Mouse (Mus musculus): Measurements from ENCODE around the gene Espn.

Gene Espn

DNA sequence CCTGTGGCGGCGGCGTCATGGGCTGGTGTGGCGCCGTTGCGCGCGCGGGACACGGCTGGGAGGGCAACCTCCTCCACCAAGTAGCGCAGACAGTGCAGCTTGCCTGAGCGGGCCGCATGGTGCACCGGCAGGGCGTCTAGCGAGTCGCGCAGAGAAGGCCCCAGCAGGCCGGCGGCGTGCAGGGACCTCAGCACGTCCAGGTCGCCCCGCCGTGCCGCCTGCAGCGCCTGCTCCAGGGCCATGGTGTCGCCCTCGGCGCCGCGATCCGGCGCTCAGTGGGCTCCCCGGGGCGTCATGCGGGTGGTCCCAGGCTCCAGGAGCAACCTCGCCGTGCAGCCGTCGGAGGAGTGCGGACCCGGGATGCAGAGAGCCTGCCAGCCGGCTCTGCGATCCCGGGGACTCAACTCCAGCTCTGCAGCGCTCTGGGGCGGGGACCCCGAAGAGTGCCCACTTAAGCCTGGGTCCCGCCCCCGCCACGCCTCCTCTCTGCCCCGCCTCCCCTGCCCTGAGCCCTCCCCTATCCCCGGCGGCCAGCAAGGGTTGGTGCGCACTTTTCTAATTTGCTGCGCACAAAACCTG is at the start of gene Espn:
Espn (minus strand) TSS at position 406 of the 579 bp plus-strand sequence.
- peak; percentile 57 to 77 for DNase-seq (ENCODE audit: low spot score in 2 of 2)

DNA sequence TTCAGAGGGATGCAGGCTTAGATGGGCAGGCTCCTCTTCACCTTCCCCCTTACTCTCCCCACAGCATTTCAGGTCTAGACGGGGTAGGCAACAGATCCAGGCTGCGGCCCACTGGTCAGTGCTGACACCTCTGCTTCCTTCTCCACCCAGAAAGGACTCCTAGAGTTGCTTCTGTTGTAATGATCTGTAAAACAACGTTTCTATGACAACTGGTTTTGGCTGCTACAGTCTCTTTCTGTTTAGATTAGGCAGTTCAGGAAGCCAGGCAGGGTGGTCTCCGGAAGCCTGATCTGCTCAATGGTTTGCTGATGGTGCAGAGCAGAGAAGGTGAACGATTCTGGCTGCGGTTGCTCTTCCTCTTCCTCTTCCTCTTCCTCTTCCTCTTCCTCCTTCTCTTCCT is 49.3 kb upstream of the Espn start:
- no peak for DNase-seq (ENCODE audit: low spot score in 2 of 2)

DNA sequence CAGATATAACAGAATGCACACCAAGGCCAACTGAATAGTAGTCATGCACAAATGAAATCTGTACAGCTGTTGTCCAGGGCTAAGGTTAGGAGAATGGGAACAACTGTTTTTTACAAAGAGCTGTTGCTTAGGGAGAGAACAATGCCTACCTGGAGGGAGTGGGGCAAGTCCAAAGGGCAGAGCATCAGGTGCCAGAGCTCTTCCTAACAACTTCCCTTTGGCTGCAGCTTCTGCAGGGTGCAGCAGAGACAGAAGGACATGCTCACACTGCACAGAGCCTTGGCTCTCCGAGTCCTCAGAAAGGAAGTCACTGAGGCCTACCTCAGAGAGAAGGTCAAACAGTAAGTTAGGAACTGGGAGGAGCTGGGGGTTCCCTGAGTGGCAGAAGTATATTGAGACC is 47.4 kb upstream of the Espn start:
- DNase-seq (ENCODE audit: low spot score in 2 of 2), result no peak

DNA sequence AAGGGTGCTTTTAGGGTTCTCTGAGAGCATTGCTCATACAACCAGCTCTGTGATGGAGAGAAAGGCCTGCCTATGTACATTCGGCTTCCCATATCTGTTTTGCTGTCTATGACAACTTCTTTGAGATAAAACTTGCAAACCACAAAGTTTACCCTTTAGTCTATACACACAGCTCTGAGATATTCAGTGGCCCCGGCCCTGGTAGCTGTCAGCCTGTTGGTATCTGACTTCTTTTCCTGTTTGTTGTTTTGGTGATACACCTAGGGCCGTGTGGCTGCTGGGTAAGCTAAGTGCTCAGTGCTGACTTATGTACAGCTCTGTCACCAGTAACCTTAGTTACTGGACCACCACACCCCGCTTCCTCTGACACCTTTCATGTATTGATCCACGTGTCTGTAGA is 45.4 kb upstream of the Espn start:
- DNase-seq (ENCODE audit: low spot score in 2 of 2), result no peak

DNA sequence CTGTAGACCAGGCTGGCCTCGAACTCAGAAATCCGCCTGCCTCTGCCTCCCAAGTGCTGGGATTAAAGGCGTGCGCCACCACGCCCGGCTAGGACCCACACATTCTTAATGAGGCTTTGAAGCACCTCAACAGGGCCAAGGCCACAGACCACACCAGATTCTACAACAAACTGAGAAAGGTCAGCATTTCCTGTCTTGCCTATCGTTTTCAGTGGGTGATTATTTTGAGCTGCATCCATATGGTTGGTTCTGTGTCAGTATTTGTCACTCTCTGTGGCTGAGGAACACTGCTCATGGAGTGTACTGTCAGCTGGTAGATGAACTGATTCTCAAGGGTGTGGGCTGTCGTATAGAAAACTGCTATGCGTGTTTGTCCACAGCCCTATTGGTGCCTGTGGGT is 44.1 kb upstream of the Espn start:
- DNase-seq (ENCODE audit: low spot score in 2 of 2), result no peak

DNA sequence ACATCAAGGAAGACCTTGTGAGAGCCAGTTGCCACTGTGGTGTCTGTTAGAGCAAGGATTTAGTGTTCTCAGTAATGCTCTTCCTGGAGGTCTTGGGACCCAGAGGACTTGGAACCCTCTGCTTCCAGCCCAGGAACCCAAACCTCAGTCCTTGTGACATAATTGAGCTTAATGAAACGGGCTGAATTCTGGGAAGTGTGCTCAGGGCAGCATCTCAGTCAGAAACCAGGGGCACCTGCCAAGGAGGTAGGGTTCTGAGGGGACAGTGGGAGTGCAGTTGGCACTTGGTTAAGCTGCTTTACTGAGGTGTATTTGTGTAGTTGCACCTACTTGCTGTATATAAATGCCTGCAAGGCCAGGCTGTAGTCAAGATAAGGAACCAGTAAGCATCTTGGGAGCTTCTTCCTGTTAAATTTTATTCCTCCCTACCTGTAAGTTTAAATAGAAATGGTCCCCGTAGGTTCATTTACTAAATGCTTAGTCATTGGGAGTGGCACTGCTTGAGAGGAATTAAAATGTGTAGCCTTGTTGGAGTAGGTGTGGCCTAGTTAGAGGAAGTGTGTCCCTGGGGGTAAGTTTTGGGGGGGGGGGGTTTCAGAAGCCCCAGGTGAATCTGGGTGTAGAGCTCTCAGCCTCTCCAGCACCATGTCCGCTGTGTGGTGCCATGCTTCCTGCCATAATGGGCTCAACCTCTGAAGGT is 42.5 kb upstream of the Espn start:
- no peak for DNase-seq (ENCODE audit: low spot score in 2 of 2)

DNA sequence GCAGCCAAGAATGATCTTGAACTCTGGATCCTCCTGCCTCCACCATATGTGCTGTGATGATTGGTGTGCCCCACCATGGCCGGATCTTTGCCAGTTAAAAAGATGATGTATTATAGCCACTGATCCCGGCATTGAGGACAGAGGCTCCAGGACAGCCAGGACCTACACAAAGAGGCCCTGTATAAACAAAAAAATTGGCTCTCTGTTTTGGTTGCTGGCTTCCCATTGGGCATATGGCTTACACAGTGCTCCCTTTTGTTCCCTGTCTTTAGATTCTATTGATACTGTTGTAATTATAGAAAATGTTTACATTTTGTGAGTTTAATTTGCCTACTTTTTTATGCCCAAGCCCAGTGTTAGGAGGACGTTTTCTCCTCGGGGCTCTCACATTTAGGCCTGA is 40.4 kb upstream of the Espn start:
- no peak for DNase-seq (ENCODE audit: low spot score in 2 of 2)

DNA sequence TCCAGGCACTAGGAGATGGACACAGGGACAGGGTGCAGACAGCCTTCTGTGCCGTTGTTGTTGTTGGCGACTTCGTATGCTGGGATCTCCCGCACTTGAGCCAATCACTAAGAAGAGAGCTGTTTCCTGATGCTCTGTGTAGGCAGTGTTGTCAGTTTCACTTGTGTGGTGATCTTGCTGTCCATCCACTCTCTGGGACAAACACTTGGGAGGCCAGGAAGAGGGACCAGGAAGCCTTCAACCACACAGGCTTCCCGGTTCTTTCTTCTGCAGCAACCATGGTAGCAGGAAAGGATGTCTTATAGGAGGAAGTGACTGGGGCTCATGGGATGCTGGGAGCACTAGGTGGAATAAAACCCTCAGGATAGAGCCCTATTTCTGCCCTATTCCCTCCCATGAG is 38.5 kb upstream of the Espn start:
- DNase-seq (ENCODE audit: low spot score in 2 of 2), result no peak

DNA sequence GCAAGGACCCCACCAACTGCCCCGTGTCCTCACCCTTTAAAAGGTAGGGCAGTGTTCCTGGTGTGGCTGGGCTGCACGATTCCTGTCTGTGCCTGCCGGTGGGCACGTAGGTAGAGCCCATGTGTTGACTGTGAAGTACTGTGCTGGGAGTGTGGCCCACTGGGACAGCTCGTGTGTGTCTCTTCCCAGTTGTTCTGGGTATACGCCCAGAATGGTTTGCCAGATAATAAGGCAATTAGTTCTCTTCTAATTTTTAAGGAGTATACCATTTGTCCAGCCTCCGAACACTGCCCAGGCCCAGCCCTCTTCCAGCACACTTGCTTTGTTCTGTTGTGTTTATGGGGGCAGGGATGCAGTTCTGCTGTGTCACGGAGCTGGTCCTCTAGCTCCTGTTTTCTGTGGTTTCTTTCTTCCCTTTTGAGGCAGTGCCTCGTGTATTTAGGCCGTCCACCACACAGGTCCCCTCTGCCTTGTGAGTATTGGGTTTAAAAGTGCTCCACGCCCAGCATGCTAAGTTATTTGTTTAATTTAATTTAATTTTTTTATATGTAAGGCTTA is 38.0 kb upstream of the Espn start:
- DNase-seq (ENCODE audit: low spot score in 2 of 2), result no peak

DNA sequence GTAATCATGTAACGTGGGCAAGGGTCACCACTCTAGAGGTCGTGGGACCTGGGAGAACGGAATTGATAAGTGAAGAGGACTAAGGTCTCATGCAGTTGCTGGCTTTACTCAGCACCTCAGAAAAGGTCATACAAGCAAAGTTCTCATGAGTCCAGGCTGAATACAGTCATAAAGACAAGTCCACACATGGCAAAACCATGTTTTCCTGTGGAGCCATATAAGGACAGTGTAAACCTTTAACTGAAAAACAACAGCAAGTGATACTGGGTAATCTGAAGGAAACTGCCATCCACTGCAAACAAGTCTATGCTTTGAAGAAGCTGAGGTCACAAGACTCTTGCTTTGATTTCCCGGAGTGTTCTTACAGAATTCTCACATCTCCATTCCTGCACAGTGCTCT is 37.5 kb upstream of the Espn start:
- DNase-seq (ENCODE audit: low spot score in 2 of 2), result no peak

DNA sequence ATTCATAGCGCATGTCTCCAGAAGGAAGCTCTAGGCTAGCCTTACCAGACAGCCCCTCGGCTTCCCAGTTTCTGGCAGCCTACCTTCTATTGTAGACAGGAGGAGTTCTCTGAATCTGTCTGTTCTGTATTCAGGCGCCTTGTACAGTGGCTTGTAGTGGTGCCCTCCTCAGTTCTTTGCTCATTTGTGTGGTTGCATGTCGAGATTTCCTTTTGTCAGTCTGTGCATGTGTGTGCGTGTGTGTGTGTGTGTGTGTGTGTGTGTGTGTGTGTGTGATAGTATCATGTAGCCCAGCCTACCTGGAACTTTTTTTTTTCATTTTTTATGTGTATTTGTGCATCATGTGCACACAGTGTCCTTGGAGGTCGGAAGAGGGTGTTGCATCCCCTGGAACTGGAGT is 36.9 kb upstream of the Espn start:
- no peak for DNase-seq (ENCODE audit: low spot score in 2 of 2)

DNA sequence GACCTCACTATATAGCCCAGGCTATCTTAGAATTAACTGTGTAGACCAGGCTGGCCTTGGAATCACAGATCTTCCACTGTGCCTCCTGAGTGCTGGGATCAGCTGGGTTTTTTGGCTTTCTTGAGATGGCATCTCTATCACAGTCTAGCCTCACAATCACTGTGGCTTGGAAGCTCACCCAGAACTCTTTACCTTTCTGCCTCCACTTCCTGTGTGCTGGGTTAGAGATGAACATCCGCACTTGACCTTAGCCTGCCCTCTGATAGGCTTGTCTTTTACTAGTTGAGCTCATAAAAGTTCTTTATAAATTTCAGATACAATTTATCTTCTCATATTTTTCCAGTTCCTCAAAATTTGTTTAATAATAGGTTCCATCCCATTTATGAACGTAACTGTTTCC is 36.5 kb upstream of the Espn start:
- DNase-seq (ENCODE audit: low spot score in 2 of 2), result no peak

DNA sequence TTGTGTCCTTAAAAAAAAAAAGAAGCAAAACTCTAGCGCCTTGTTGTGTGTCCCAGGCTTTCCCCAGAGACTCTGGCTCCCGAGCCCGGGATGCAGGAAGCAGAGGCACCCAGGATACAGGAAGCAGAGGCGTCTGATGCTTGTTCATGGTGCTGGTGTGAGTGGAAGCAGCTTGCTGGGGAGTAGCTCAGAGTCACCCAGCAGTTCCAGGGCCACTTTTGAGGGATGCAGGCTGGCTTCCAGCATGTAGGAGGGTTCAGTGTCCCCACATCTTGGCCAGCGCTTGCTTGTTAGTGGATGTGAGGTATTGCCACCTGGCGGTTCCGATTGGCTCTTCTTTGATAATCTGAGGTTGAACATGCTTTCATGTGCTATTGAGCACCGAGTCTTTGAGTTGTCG is 35.0 kb upstream of the Espn start:
- no peak for DNase-seq (ENCODE audit: low spot score in 2 of 2)

DNA sequence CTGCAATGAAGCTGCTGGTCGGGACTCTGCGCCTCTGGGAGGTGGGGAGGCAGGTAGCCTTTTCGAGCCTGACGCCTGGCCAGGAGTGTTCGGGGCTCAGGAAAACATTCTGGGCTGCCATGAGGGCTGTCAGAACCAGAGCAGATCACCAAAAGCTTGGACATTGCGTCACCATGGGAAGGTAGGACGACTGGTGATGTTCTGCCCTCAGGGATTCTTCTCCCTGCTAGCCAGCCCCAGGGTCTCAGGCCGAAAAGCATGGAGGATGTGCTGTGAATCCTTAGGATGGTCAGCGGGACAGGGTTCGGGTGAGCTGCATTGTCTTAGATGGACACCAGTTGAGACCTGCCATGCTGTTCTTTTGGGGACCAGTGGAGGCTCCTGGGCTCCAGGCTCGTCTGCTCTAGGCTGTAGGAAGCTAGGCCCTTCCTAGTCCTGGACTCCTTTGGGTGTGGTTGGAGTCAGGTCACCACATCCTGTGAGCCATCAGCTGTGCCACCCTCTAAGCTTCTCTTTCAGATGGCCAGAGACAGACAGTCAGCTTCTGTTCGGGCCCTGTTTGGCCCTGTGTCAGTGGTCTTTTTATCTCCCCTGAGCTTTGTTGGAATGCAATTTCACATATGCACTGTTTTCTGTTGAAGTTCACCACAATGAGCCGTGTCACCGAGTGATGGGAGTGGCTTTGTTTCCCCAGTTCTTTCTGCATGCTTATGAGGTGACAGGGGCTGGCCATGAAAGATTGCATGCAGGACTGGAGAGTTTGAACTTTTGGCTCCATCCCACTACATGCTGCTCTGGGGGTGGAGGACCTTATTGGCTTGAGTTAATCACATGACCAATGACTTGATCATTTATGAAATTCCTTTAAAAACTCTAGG is 34.3 kb upstream of the Espn start:
- DNase-seq (ENCODE audit: low spot score in 2 of 2), result no peak

DNA sequence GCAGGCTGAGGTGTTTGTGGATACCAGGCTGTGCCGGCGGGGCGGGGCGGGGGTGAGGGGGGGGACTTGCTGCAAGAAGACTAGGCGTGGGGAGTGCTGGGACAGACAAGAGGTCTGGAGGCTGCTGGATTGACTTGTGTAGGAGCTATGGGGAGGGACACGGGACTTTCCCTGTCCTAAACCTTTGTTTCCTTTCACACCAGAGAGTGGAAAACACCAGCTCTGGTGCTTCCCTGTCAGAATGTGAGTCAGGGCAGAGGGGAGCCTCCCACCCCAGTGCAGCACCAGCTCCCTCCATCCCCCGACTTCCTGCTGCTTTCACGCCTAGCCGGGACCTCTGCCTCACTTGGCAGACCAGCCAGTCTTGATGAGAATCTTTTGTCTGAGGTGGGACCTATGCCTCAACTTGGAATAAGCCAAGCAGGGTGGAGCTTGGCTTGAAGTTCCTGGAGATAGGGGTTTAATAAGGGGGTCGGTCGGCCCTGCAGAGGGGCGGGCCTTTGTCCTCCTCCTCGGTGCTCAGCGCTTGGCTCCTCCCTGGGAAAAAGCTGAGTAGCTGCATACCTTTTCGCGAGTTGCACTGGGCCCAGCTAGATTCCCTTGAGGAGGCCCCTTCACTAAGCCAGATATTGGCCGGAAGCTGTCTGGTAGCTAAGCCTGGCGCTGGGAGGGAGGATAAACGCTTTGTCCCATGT is 33.5 kb upstream of the Espn start:
- DNase-seq (ENCODE audit: low spot score in 2 of 2), result no peak

DNA sequence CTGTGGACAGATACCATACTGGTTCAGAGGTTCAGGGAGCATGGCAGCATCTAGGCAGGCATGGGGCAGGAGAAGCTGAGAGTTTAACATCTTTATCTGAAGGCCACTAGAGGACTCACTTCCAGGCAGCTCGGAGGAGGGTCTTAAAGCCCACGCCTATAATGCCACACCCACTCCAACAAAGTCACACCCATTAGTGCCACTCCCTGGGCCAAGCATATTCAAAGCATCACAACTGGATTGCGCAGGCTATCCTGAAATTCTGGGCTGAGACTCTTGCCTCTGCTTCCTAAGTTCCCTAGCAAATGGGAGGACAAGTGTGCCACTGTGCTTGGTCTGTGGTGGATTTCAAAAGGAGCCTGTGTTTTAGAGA is 33.0 kb upstream of the Espn start:
- DNase-seq (ENCODE audit: low spot score in 2 of 2), result no peak

DNA sequence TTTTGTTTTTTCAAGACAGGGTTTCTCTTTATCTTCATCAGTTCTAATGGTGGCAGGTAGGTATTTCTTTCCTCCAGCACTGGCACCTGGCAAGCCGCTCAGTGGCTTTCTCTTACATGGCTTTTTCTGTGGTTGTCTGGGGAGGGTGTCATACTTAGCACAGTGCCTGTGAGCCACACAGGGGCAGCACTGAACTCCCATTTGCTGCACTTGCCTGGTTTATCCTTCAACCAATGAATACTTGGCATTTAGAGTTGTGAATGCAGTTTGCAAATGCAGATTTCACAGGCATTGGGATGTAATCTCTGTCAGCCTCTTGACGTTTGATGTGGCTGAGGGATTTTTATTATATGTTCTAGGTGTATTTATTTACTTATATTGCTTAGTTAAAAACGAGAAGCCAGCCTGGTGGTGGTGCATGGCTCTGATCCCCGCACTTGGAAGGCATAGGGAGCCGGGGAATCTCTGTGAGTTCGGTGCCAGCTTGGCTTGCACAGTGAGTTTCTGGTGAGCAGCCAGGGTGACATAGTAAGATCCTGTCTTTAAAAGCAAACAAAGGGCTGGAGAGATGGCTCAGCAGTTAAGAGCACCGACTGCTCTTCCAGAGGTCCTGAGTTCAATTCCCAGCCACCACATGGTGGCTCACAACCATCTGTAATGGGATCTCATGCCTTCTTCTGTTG is 32.3 kb upstream of the Espn start:
- DNase-seq (ENCODE audit: low spot score in 2 of 2), result no peak

DNA sequence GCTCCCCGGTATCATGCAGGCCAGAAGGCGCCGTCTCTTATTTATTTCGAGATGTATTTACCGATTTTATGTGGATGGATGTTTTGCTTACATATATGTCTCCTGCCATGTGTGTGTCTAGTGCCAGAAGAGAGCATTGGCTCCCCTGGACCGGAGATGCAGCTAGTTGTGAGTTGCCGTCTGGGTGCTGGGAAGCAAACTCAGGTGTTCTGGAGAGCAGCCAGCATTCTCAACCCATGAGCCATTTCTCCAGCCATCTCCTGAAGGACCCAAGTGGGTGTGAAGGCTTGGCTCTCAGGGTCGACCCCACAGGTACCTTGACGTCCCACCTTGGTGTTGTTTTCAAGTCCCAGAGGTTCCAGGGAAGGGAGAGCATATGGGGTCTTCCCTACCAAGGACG is 30.0 kb upstream of the Espn start:
- DNase-seq (ENCODE audit: low spot score in 2 of 2), result no peak

DNA sequence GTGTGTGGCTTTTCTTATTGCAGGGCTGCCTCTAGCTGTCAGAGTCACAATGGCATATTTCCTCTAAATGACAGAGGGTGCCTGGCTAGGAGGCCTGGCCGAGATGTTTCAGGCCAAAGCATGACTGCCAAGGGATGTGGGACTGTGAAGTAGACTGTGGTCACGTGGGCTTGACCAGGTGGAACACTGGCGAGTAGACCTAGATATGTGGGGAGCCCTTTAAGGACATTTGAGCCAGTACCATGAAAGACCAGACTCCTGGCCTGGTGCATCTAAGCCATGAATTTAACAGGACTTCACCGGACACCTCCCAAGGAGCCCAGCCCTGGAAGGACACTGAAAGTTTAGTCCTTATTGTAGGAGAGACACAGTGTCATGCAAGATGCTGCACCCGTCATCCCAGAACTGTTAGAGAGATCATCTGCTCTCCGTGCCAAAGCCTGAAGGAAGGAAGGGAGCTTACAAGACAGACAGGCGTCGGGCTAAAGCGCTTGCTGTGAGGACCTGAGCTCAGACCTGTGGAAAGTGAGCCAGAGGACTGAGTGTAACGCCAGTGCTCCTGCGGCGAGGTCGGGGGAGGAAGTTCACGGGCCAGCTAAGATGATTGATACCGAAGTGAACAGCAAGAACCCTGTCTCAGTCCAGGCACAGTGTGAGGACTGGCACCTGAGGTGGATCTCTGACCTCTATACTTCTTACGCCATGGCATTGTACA is 27.9 kb upstream of the Espn start:
- no peak for DNase-seq (ENCODE audit: low spot score in 2 of 2)

DNA sequence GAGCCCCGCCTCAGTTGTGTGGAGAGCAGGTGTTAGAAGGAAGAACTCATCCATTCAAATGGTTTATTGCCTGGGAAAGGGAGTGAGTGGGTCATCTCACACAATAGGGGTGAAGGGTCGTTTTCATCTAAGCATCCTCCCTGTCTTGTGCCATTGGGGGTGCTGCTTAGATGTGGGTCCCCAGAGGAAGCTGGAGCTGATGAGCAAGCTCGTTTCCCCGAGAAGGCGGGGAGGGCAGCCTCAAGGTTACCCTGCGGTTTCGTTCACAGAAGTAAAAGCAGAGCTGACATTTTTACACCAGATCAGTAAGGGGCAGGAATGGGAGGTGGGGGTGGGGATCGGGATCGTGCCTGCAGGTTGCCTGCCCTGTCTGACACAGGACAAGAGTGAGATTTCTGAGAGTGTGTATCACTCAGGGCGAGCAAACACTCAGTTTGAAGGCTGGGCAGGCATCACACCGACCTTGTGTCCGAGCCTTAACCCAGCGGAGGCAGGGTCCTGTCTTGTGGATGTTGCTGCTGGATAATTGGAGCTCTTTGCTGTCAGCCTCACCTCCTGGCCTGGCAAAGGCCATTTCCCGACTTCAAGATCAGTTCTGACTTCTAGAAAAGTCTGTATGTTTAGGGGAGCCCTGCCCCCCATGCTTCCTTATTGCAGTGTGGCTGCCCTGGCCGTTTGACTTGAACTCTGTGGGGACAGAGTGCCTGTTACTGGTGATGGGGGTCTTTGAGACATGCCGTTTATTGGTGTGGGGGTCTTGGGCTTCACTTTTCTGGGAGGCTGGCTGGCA is 26.9 kb upstream of the Espn start:
- no peak for DNase-seq (ENCODE audit: low spot score in 2 of 2)
